Mouse (Mus musculus): ENCODE results near the gene Tmem183a. TPM values are rescaled to one million over a fixed set of nuclear protein-coding genes. Genes with fewer than 3 reads are reported as not detected.

Tmem183a gene
- polyA plus RNA-seq (2014; fragmentation: Illumina TruSeq; extraction: RNeasy Lipid Tissue Mini Kit (QIAGEN cat#74804)) = 46.8 TPM

GRCm38 (mm10) chr1:134361857-134362212 lies at the start of gene Tmem183a:
Tmem183a (minus strand) TSS chr1:134361979.

GRCm38 (mm10) chr1:134405509-134406413 lies 44.0 kb upstream of the Tmem183a start, which contains the start of gene Cyb5r1:
Cyb5r1 (plus strand) TSS chr1:134405559.

GRCm38 (mm10) chr1:134385666-134386065 lies 23.9 kb upstream of the Tmem183a start, which contains the start of gene 4933406M09Rik:
4933406M09Rik (plus strand) TSS chr1:134385940.

GRCm38 (mm10) chr1:134332770-134333271 lies 29.0 kb downstream of the Tmem183a start, which contains the start of gene Ppfia4:
Ppfia4 (minus strand) TSS chr1:134332928.

Other genes with a start within 250 kb of the Tmem183a start
- not detected for gene Chil1, start 179.8 kb downstream of the Tmem183a start, polyA plus RNA-seq (2014; fragmentation: Illumina TruSeq; extraction: RNeasy Lipid Tissue Mini Kit (QIAGEN cat#74804))
- gene Mybph, start 168.5 kb downstream of the Tmem183a start, polyA plus RNA-seq (2014; fragmentation: Illumina TruSeq; extraction: RNeasy Lipid Tissue Mini Kit (QIAGEN cat#74804)) = not detected
- 5.0 TPM for gene Adora1, start 126.5 kb downstream of the Tmem183a start, polyA plus RNA-seq (2014; fragmentation: Illumina TruSeq; extraction: RNeasy Lipid Tissue Mini Kit (QIAGEN cat#74804))
- gene Myog, start 72.0 kb downstream of the Tmem183a start, polyA plus RNA-seq (2014; fragmentation: Illumina TruSeq; extraction: RNeasy Lipid Tissue Mini Kit (QIAGEN cat#74804)) = not detected
- gene Ppfia4, start 29.1 kb downstream of the Tmem183a start, polyA plus RNA-seq (2014; fragmentation: Illumina TruSeq; extraction: RNeasy Lipid Tissue Mini Kit (QIAGEN cat#74804)) = 0.14 TPM
- gene 4933406M09Rik, start 24.0 kb upstream of the Tmem183a start, polyA plus RNA-seq (2014; fragmentation: Illumina TruSeq; extraction: RNeasy Lipid Tissue Mini Kit (QIAGEN cat#74804)) = not detected
- 17.8 TPM for gene Cyb5r1, start 43.6 kb upstream of the Tmem183a start, polyA plus RNA-seq (2014; fragmentation: Illumina TruSeq; extraction: RNeasy Lipid Tissue Mini Kit (QIAGEN cat#74804))
- gene Adipor1, start 53.4 kb upstream of the Tmem183a start, polyA plus RNA-seq (2014; fragmentation: Illumina TruSeq; extraction: RNeasy Lipid Tissue Mini Kit (QIAGEN cat#74804)) = 50.0 TPM
- gene Klhl12, start 93.6 kb upstream of the Tmem183a start, polyA plus RNA-seq (2014; fragmentation: Illumina TruSeq; extraction: RNeasy Lipid Tissue Mini Kit (QIAGEN cat#74804)) = 34.8 TPM
- 49.5 TPM for gene Rabif, start 132.7 kb upstream of the Tmem183a start, polyA plus RNA-seq (2014; fragmentation: Illumina TruSeq; extraction: RNeasy Lipid Tissue Mini Kit (QIAGEN cat#74804))
- not detected for gene Mgat4e, start 187.7 kb upstream of the Tmem183a start, polyA plus RNA-seq (2014; fragmentation: Illumina TruSeq; extraction: RNeasy Lipid Tissue Mini Kit (QIAGEN cat#74804))
- 41.7 TPM for gene Kdm5b, start 198.2 kb upstream of the Tmem183a start, polyA plus RNA-seq (2014; fragmentation: Illumina TruSeq; extraction: RNeasy Lipid Tissue Mini Kit (QIAGEN cat#74804))

All from ovary, adult 10 weeks (tissue).